Mouse (Mus musculus): ENCODE measurements around the gene Ip6k3. TPM values are rescaled to one million over a fixed set of nuclear protein-coding genes. Genes with fewer than 3 reads are reported as not detected.

The Ip6k3 gene
- total and polyA plus RNA-seq, 3 experiments: 26.3 to 65.7 (median 53.9) TPM

Other genes with a start within 250 kb of the Ip6k3 start
- 3.3 and 4.1 TPM in 2 replicates for gene Phf1, start 234.7 kb downstream of the Ip6k3 start, total RNA-seq (2012; rRNA removed)
- gene Phf1, start 234.7 kb downstream of the Ip6k3 start, total RNA-seq (2014; rRNA removed): 1.5 and 1.7 TPM in 2 replicates
- 3.5 and 4.2 TPM in 2 replicates for gene Phf1, start 234.7 kb downstream of the Ip6k3 start, polyA plus RNA-seq (2012; ENCODE audit: insufficient read length, low read depth)
- gene Cuta, start 228.2 kb downstream of the Ip6k3 start, total RNA-seq (2012; rRNA removed): 34.6 and 42.4 TPM in 2 replicates
- gene Cuta, start 228.2 kb downstream of the Ip6k3 start, total RNA-seq (2014; rRNA removed): 26.8 and 30.5 TPM in 2 replicates
- gene Cuta, start 228.2 kb downstream of the Ip6k3 start, polyA plus RNA-seq (2012; ENCODE audit: insufficient read length, low read depth): 83.0 and 121 TPM in 2 replicates
- gene Syngap1, start 226.5 kb downstream of the Ip6k3 start, total RNA-seq (2012; rRNA removed): 1.3 and 1.7 TPM in 2 replicates
- 0.34 TPM in 1 of 2 replicates, not detected in the other for gene Syngap1, start 226.5 kb downstream of the Ip6k3 start, total RNA-seq (2014; rRNA removed)
- 2.4 and 3.1 TPM in 2 replicates for gene Syngap1, start 226.5 kb downstream of the Ip6k3 start, polyA plus RNA-seq (2012; ENCODE audit: insufficient read length, low read depth)
- gene Zbtb9, start 194.6 kb downstream of the Ip6k3 start, total RNA-seq (2012; rRNA removed): 8.1 and 9.0 TPM in 2 replicates
- gene Zbtb9, start 194.6 kb downstream of the Ip6k3 start, total RNA-seq (2014; rRNA removed): 11.0 and 14.3 TPM in 2 replicates
- 1.1 and 2.0 TPM in 2 replicates for gene Zbtb9, start 194.6 kb downstream of the Ip6k3 start, polyA plus RNA-seq (2012; ENCODE audit: insufficient read length, low read depth)
- gene Bak1, start 138.8 kb downstream of the Ip6k3 start, total RNA-seq (2012; rRNA removed): 57.3 and 69.8 TPM in 2 replicates
- 61.8 and 62.9 TPM in 2 replicates for gene Bak1, start 138.8 kb downstream of the Ip6k3 start, total RNA-seq (2014; rRNA removed)
- gene Bak1, start 138.8 kb downstream of the Ip6k3 start, polyA plus RNA-seq (2012; ENCODE audit: insufficient read length, low read depth): 123 and 140 TPM in 2 replicates
- 8.3 and 11.3 TPM in 2 replicates for gene Itpr3, start 110.5 kb downstream of the Ip6k3 start, total RNA-seq (2012; rRNA removed)
- gene Itpr3, start 110.5 kb downstream of the Ip6k3 start, total RNA-seq (2014; rRNA removed): 2.5 TPM in 2 replicates
- 8.5 and 9.5 TPM in 2 replicates for gene Itpr3, start 110.5 kb downstream of the Ip6k3 start, polyA plus RNA-seq (2012; ENCODE audit: insufficient read length, low read depth)
- 198 and 208 TPM in 2 replicates for gene Uqcc2, start 33.9 kb downstream of the Ip6k3 start, total RNA-seq (2012; rRNA removed)
- 240 and 277 TPM in 2 replicates for gene Uqcc2, start 33.9 kb downstream of the Ip6k3 start, total RNA-seq (2014; rRNA removed)
- gene Uqcc2, start 33.9 kb downstream of the Ip6k3 start, polyA plus RNA-seq (2012; ENCODE audit: insufficient read length, low read depth): 107 and 126 TPM in 2 replicates
- 26.5 and 28.8 TPM in 2 replicates for gene Lemd2, start 36.7 kb upstream of the Ip6k3 start, total RNA-seq (2012; rRNA removed)
- 15.1 and 15.5 TPM in 2 replicates for gene Lemd2, start 36.7 kb upstream of the Ip6k3 start, total RNA-seq (2014; rRNA removed)
- gene Lemd2, start 36.7 kb upstream of the Ip6k3 start, polyA plus RNA-seq (2012; ENCODE audit: insufficient read length, low read depth): 18.4 and 22.5 TPM in 2 replicates